Mouse (Mus musculus): Measurements from ENCODE around the gene Prpf6. TPM values are rescaled to one million over a fixed set of nuclear protein-coding genes. Genes with fewer than 3 reads are reported as not detected.

Prpf6 gene
- polyA plus RNA-seq, 1 experiment from 2014 or later: 74.5 TPM

DNA sequence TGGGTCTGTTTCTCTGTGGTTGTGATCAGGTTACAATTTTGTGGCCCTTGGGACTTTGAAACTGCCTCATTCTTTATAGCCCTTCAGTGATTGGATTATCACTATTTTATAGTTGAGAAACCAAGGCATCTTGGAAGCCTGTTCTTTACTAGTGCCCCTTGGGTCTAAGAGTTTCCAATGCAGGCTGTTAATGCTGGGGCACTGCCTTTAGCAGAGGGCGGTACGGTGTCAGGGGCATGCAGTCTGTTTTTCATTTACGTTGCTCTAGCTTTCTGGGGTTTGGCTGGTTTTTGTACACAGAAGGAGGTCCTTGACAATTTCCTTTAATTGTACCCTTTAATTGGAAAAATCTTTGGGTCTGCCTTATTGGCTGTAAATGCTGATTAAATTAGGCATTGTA, 54.0 kb downstream of the Prpf6 start:
- H3K4me1 ChIP-seq (replicated peaks; ENCODE audit: control insufficient read depth, insufficient read depth, low read length): no peaks in the 10 kb centered on the region
- H3K27ac ChIP-seq (ENCODE audit: low read length): no peak overlapping the region
- H3K9me3 ChIP-seq (ENCODE audit: control insufficient read depth, low read length): no peaks in the 10 kb centered on the region
- WGBS: 83% methylated on average over 3 of the region's 3 CpGs
- no peak overlapping the region for H3K4me3 ChIP-seq (replicated peaks; ENCODE audit: low read length)
- H3K27me3 ChIP-seq (replicated peaks; ENCODE audit: control insufficient read depth, insufficient read depth, low read length): no peaks in the 10 kb centered on the region
- H3K9ac ChIP-seq (replicated peaks; ENCODE audit: low read depth, low read length): no peak overlapping the region
- no peak overlapping the region for H3K4me2 ChIP-seq (ENCODE audit: low read length)
- peaks cover 41% of the 10 kb centered on the region for H3K36me3 ChIP-seq (ENCODE audit: control insufficient read depth, insufficient read depth)
- no peak for ATAC-seq

DNA sequence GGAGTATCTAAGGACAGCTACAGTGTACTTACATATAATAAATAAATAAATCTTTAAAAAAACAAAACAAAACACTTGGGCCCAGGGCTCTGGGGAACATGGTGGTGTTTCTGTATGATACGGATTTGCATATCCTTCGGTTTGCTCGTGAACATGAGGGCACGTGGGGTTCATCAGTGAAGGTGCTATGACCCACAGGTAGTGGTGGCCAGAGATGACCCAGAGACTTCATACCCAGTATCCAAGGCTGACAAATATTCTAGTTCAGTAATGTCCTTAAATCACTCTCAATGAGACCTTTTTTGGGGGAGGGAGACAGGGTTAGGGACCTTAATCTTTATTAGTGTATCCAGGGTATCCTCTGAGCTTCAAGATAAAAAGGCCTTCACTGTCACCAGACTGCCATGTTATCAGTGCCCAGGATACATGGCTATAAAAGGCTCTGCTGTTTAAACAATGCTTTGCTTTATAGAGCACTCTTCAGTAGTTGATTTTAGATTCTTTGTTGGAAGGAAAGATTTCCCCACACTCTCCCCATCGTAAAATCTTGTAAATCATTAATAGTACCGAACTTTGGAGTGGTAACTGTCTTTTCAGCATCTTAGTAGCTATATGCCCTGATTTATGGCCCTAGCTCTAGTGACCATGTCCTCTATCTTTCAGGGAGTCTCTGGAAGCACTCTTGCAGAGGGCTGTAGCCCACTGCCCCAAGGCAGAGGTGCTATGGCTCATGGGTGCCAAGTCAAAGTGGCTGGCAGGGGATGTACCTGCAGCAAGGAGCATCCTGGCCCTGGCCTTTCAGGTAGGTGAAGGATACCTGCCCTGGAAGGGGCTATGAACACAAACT, 55.2 kb downstream of the Prpf6 start:
- 97% methylated on average over 6 of the region's 6 CpGs for WGBS
- H3K4me1 ChIP-seq (replicated peaks; ENCODE audit: control insufficient read depth, insufficient read depth, low read length): no peaks in the 10 kb centered on the region
- H3K9ac ChIP-seq (replicated peaks; ENCODE audit: low read depth, low read length): no peak overlapping the region
- H3K36me3 ChIP-seq (ENCODE audit: control insufficient read depth, insufficient read depth): peaks cover 39% of the 10 kb centered on the region
- no peaks in the 10 kb centered on the region for H3K9me3 ChIP-seq (ENCODE audit: control insufficient read depth, low read length)
- H3K4me2 ChIP-seq (ENCODE audit: low read length): no peak overlapping the region
- H3K4me3 ChIP-seq (replicated peaks; ENCODE audit: low read length): no peak overlapping the region
- H3K27me3 ChIP-seq (replicated peaks; ENCODE audit: control insufficient read depth, insufficient read depth, low read length): no peaks in the 10 kb centered on the region
- H3K27ac ChIP-seq (ENCODE audit: low read length): no peak overlapping the region
- no peak for ATAC-seq

DNA sequence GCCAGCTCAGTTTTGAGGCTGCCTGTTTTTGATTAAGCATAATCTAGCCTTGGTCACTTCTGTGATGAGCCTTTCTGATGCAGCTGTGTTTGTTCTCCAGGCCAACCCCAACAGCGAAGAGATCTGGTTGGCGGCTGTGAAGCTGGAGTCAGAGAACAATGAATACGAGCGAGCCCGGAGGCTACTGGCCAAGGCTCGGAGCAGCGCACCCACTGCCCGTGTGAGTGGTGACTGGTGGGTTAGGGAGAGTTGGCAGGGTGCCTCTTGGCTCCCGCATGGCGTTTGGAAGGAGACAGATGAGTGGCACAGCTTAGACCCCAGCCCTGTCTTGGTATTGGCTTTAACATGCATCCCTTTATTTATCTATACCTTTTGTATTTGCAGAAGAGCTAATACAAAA, 57.3 kb downstream of the Prpf6 start:
- WGBS: 85% methylated on average over 10 of the region's 10 CpGs
- Histone ChIP-seq H3K4me1 (replicated peaks; ENCODE audit: control insufficient read depth, insufficient read depth, low read length) (no peaks in the 10 kb centered on the region), H3K36me3 (ENCODE audit: control insufficient read depth, insufficient read depth) (peaks cover 46% of the 10 kb centered on the region), H3K27me3 (replicated peaks; ENCODE audit: control insufficient read depth, insufficient read depth, low read length) (no peaks in the 10 kb centered on the region), H3K27ac (ENCODE audit: low read length) (no peak overlapping the region), H3K4me3 (replicated peaks; ENCODE audit: low read length) (no peak overlapping the region), H3K4me2 (ENCODE audit: low read length) (no peak overlapping the region), H3K9ac (replicated peaks; ENCODE audit: low read depth, low read length) (no peak overlapping the region), H3K9me3 (ENCODE audit: control insufficient read depth, low read length) (no peaks in the 10 kb centered on the region)
- ATAC-seq: no peak

DNA sequence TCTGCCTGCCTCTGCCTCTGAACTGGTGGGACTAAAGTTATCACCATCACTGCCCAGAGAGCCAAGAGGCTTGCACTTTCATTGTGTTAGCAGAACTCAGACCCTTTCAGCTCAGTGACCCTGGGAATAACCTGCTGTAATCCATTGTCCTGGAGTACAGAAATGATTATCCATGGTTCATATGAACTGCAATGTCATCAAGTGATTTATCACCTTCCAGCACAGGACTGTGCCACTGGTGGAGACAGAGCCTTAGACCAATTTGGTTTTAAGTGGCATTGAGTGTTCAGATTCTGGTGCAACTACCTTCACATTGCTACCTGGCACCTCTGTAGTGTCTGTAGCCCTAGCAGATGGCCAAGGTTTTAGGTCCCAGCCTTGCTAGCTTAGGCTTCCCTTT, 61.4 kb downstream of the Prpf6 start:
- Histone ChIP-seq H3K4me3 (replicated peaks; ENCODE audit: low read length) (no peak overlapping the region), H3K36me3 (ENCODE audit: control insufficient read depth, insufficient read depth) (peaks cover 47% of the 10 kb centered on the region), H3K9ac (replicated peaks; ENCODE audit: low read depth, low read length) (no peak overlapping the region), H3K27ac (ENCODE audit: low read length) (no peak overlapping the region), H3K27me3 (replicated peaks; ENCODE audit: control insufficient read depth, insufficient read depth, low read length) (no peaks in the 10 kb centered on the region), H3K4me2 (ENCODE audit: low read length) (no peak overlapping the region), H3K9me3 (ENCODE audit: control insufficient read depth, low read length) (no peaks in the 10 kb centered on the region), H3K4me1 (replicated peaks; ENCODE audit: control insufficient read depth, insufficient read depth, low read length) (no peaks in the 10 kb centered on the region)
- ATAC-seq: no peak

DNA sequence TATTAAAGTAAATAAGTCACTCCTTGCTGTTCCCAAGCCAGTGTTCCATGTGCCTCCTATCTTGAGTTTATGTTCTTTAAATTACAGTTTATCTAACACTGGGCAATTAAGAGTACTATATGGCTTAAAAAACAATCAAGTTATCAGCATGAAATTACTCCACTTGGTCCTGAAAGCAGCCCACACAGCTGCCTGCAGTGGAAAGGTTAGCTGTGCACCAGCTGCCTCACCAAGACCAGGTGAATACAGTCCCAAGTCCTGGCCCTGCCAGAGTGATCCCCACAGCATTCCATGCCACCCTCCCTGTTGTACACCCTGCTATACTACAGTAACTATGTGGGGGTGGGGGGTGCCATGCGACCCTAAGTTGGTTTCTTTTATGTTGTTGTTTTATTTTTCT, 61.9 kb downstream of the Prpf6 start:
- H3K9me3 ChIP-seq (ENCODE audit: control insufficient read depth, low read length): no peaks in the 10 kb centered on the region
- H3K36me3 ChIP-seq (ENCODE audit: control insufficient read depth, insufficient read depth): peaks cover 44% of the 10 kb centered on the region
- no peak overlapping the region for H3K27ac ChIP-seq (ENCODE audit: low read length)
- H3K4me1 ChIP-seq (replicated peaks; ENCODE audit: control insufficient read depth, insufficient read depth, low read length): no peaks in the 10 kb centered on the region
- H3K27me3 ChIP-seq (replicated peaks; ENCODE audit: control insufficient read depth, insufficient read depth, low read length): no peaks in the 10 kb centered on the region
- no peak overlapping the region for H3K4me3 ChIP-seq (replicated peaks; ENCODE audit: low read length)
- ATAC-seq: no peak
- H3K4me2 ChIP-seq (ENCODE audit: low read length): no peak overlapping the region
- 79% methylated on average over 1 of the region's 1 CpGs for WGBS
- H3K9ac ChIP-seq (replicated peaks; ENCODE audit: low read depth, low read length): no peak overlapping the region

DNA sequence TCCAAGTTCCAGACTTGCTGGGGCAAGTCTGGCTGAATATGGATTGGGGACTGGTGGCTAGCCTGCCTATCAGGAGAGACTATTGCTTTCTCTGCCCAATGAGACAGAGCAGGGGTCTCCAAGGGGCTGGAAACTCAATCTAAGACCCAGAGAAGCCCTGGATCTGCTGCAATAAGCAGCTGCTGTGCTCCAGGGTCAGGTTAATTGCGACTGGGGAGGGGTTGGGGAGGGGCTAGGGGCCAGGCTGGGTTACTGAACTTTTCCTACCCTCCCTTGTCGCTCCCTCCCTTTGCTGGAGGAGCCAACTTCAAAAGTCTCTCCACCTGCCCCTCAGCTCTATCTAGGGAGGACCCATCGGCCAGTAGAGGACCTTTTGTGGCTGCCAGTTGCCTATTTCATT, 65.1 kb downstream of the Prpf6 start, which contains the start of gene Gm29797:
Gm29797 (plus strand) TSS at position 301 of the 400 bp plus-strand sequence.
- Histone ChIP-seq H3K36me3 (ENCODE audit: control insufficient read depth, insufficient read depth) (peaks cover 27% of the 10 kb centered on the region), H3K4me2 (ENCODE audit: low read length) (no peak within 1 kb of the TSS), H3K27me3 (replicated peaks; ENCODE audit: control insufficient read depth, insufficient read depth, low read length) (no peaks in the 10 kb centered on the region), H3K9ac (replicated peaks; ENCODE audit: low read depth, low read length) (no peak within 1 kb of the TSS), H3K9me3 (ENCODE audit: control insufficient read depth, low read length) (no peaks in the 10 kb centered on the region), H3K4me3 (replicated peaks; ENCODE audit: low read length) (no peak within 1 kb of the TSS), H3K4me1 (replicated peaks; ENCODE audit: control insufficient read depth, insufficient read depth, low read length) (no peaks in the 10 kb centered on the region), H3K27ac (ENCODE audit: low read length) (no peak within 1 kb of the TSS)
- ATAC-seq: no peak
- 79% methylated on average over 3 of the region's 3 CpGs for WGBS

DNA sequence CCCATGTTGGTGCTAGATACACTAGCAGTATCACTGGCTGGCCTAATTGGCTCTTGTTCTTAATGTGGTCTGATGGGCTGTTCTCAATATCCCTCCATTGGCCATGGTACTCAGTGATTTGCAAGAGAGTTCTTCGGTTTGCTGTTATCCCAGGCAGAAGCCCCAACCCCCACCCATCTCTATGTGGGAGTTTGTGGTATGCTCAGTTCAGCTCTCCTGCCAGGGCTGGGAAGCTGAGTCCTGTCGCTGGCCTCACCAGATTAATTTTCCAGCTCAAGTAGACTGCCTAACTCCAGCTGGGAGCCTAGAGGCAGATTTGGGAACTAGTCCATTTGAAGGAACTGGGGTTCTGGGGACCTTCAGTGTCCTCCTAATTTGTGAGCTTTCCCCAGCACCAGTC, 65.8 kb downstream of the Prpf6 start:
- H3K27ac ChIP-seq (ENCODE audit: low read length): no peak overlapping the region
- WGBS: 76% methylated on average over 2 of the region's 2 CpGs
- no peak overlapping the region for H3K4me2 ChIP-seq (ENCODE audit: low read length)
- H3K36me3 ChIP-seq (ENCODE audit: control insufficient read depth, insufficient read depth): peaks cover 22% of the 10 kb centered on the region
- no peak overlapping the region for H3K4me3 ChIP-seq (replicated peaks; ENCODE audit: low read length)
- H3K9me3 ChIP-seq (ENCODE audit: control insufficient read depth, low read length): no peaks in the 10 kb centered on the region
- H3K9ac ChIP-seq (replicated peaks; ENCODE audit: low read depth, low read length): no peak overlapping the region
- H3K4me1 ChIP-seq (replicated peaks; ENCODE audit: control insufficient read depth, insufficient read depth, low read length): no peaks in the 10 kb centered on the region
- no peak for ATAC-seq
- H3K27me3 ChIP-seq (replicated peaks; ENCODE audit: control insufficient read depth, insufficient read depth, low read length): no peaks in the 10 kb centered on the region

DNA sequence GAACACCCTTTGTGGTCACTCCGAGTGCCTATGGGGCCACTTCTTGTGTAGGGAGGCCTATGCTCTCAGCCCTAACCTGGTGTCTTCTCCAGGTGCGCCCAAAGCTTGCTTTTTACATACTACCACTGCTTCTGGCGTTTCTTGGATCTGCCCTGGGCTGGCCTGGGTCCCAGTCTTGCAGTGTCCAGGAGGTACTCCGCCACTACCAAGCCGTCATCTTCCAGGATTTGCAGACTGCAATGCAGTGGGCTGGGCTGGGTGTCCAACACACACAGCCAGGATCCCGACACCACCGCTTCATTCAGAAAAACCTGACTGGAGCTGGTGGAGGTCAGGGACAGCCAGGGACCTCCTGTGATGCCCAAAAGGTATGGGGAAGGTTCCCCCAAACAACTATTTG, 66.9 kb downstream of the Prpf6 start:
- H3K4me2 ChIP-seq (ENCODE audit: low read length): no peak overlapping the region
- no peak overlapping the region for H3K4me3 ChIP-seq (replicated peaks; ENCODE audit: low read length)
- H3K9me3 ChIP-seq (ENCODE audit: control insufficient read depth, low read length): no peaks in the 10 kb centered on the region
- ATAC-seq: no peak
- no peaks in the 10 kb centered on the region for H3K4me1 ChIP-seq (replicated peaks; ENCODE audit: control insufficient read depth, insufficient read depth, low read length)
- H3K36me3 ChIP-seq (ENCODE audit: control insufficient read depth, insufficient read depth): peaks cover 13% of the 10 kb centered on the region
- no peak overlapping the region for H3K27ac ChIP-seq (ENCODE audit: low read length)
- H3K9ac ChIP-seq (replicated peaks; ENCODE audit: low read depth, low read length): no peak overlapping the region
- 89% methylated on average over 7 of the region's 7 CpGs for WGBS
- H3K27me3 ChIP-seq (replicated peaks; ENCODE audit: control insufficient read depth, insufficient read depth, low read length): no peaks in the 10 kb centered on the region

DNA sequence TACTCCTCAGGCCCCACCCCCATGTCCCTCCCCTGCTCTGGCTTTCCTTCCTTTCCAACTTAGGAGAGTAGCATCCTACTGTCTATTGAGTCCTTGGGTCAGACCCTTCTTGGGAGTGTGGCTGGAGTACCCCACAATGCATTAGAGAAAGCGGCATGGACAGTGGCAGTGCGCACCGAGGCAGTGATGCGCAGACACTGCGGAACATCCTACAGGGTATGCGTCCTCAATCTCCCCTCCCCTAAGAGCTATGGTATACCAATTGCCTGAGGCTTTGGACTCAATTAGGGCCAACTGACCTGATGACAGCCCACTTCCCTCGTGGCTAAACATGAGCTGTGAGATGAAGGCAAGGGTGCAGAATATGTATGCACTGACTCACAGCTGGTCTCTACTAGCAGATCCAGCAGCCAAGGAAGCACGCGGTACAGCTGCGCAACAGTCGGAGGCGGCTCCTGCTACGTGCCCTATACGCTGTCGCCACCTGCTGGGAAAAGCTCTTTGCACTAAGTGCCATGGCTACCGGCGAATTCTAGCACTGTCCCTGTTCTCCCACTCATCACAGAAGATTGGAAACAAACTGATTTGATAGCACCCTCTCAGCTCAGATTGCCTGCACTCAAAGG, 67.4 kb downstream of the Prpf6 start:
- no peaks in the 10 kb centered on the region for H3K9me3 ChIP-seq (ENCODE audit: control insufficient read depth, low read length)
- H3K27me3 ChIP-seq (replicated peaks; ENCODE audit: control insufficient read depth, insufficient read depth, low read length): no peaks in the 10 kb centered on the region
- H3K4me1 ChIP-seq (replicated peaks; ENCODE audit: control insufficient read depth, insufficient read depth, low read length): no peaks in the 10 kb centered on the region
- H3K4me3 ChIP-seq (replicated peaks; ENCODE audit: low read length): no peak overlapping the region
- H3K4me2 ChIP-seq (ENCODE audit: low read length): no peak overlapping the region
- no peak; the same call in 1 of the 2 replicates for ATAC-seq
- H3K36me3 ChIP-seq (ENCODE audit: control insufficient read depth, insufficient read depth): peaks cover 13% of the 10 kb centered on the region
- H3K9ac ChIP-seq (replicated peaks; ENCODE audit: low read depth, low read length): no peak overlapping the region
- 33% methylated on average over 17 of the region's 17 CpGs for whole genome bisulfite sequencing
- H3K27ac ChIP-seq (ENCODE audit: low read length): no peak overlapping the region

All from forebrain, embryonic 16.5 days (tissue).